Mouse (Mus musculus) cerebellum, postnatal 36 days (tissue): ENCODE results near the gene Smurf1.
A peak's percentile ranks its signal among the peaks of the same experiment; 100 is the strongest.

Experiments used
- DNase-seq, 2 experiments: peaks; one replicate each; pipeline ENCODE4 v3.0.0; 2021 to 2022; ENCODE audit warnings: mixed read lengths in 2 of 2

Smurf1 gene

GRCm38 (mm10) chr5:144913361-144913760, 52.3 kb downstream of the Smurf1 start:
- no peak for DNase-seq

- no peak for DNase-seq
Observed at GRCm38 (mm10) chr5:144912519-144913310, 52.9 kb downstream of the Smurf1 start.

- no peak for DNase-seq
Observed at GRCm38 (mm10) chr5:144909521-144909920, 56.1 kb downstream of the Smurf1 start.

- no peak for DNase-seq
Observed at GRCm38 (mm10) chr5:144907591-144907990, 58.1 kb downstream of the Smurf1 start.

GRCm38 (mm10) chr5:144904356-144905134, 61.1 kb downstream of the Smurf1 start:
- no peak for DNase-seq

GRCm38 (mm10) chr5:144901791-144902190, 63.9 kb downstream of the Smurf1 start:
- DNase-seq = no peak

GRCm38 (mm10) chr5:144901035-144901434, 64.6 kb downstream of the Smurf1 start:
- no peak for DNase-seq

GRCm38 (mm10) chr5:144898448-144899052, 67.1 kb downstream of the Smurf1 start:
- no peak for DNase-seq

- DNase-seq = no peak
Observed at GRCm38 (mm10) chr5:144897881-144898280, 67.8 kb downstream of the Smurf1 start.

- DNase-seq = no peak
Observed at GRCm38 (mm10) chr5:144891276-144891675, 74.4 kb downstream of the Smurf1 start.

GRCm38 (mm10) chr5:144885968-144886650, 79.5 kb downstream of the Smurf1 start:
- no peak for DNase-seq

- DNase-seq = peak; percentile 35 to 37
Observed at GRCm38 (mm10) chr5:144884629-144885217, 80.9 kb downstream of the Smurf1 start.

- peak; percentile 65 to 69 for DNase-seq
Observed at GRCm38 (mm10) chr5:144881670-144882399, 83.8 kb downstream of the Smurf1 start.

GRCm38 (mm10) chr5:144877021-144877420, 88.6 kb downstream of the Smurf1 start:
- no peak for DNase-seq

GRCm38 (mm10) chr5:144875892-144876291, 89.8 kb downstream of the Smurf1 start:
- DNase-seq = peak; percentile 81 to 84

GRCm38 (mm10) chr5:144875227-144875626, 90.4 kb downstream of the Smurf1 start:
- DNase-seq = no peak

GRCm38 (mm10) chr5:144872867-144873266, 92.8 kb downstream of the Smurf1 start:
- no peak for DNase-seq

- no peak for DNase-seq
Observed at GRCm38 (mm10) chr5:144872326-144872725, 93.3 kb downstream of the Smurf1 start.

- no peak for DNase-seq
Observed at GRCm38 (mm10) chr5:144871775-144872174, 93.9 kb downstream of the Smurf1 start.

- DNase-seq = no peak
Observed at GRCm38 (mm10) chr5:144870782-144871181, 94.9 kb downstream of the Smurf1 start.

- no peak for DNase-seq
Observed at GRCm38 (mm10) chr5:144869466-144869865, 96.2 kb downstream of the Smurf1 start.

- DNase-seq = no peak
Observed at GRCm38 (mm10) chr5:144866923-144867322, 98.7 kb downstream of the Smurf1 start.
